Mouse (Mus musculus): ENCODE measurements around the gene Gm49358. TPM values are rescaled to one million over a fixed set of nuclear protein-coding genes. Genes with fewer than 3 reads are reported as not detected.

The Gm49358 gene
- polyA plus RNA-seq, 1 experiment = not detected

GRCm38 (mm10) chr10:86782656-86783055 lies 18.9 kb downstream of the Gm49358 start:
- Histone ChIP-seq H3K4me3 (replicated peaks) (no peak overlapping the region), H3K36me3 (ENCODE audit: control insufficient read depth) (no peaks in the 10 kb centered on the region), H3K4me1 (ENCODE audit: control insufficient read depth) (peaks cover 25% of the 10 kb centered on the region), H3K27me3 (ENCODE audit: control insufficient read depth) (peaks cover 6% of the 10 kb centered on the region), H3K9me3 (ENCODE audit: control insufficient read depth, low read length) (no peaks in the 10 kb centered on the region)
- no peak for TF ChIP-seq TAL1 (IDR thresholded peaks at IDR 0.05; ENCODE audit: low read length)
- no peak for TF ChIP-seq GATA1 (IDR thresholded peaks at IDR 0.05; ENCODE audit: low read length)

GRCm38 (mm10) chr10:86783561-86783960 lies 19.8 kb downstream of the Gm49358 start:
- no peaks in the 10 kb centered on the region for H3K9me3 ChIP-seq (ENCODE audit: control insufficient read depth, low read length)
- no peak overlapping the region for H3K4me3 ChIP-seq (replicated peaks)
- H3K27me3 ChIP-seq (ENCODE audit: control insufficient read depth) = peaks cover 2% of the 10 kb centered on the region; the same call in 1 of the 2 replicates
- no peaks in the 10 kb centered on the region for H3K36me3 ChIP-seq (ENCODE audit: control insufficient read depth)
- H3K4me1 ChIP-seq (ENCODE audit: control insufficient read depth) = peaks cover 16% of the 10 kb centered on the region
- TF ChIP-seq TAL1 (IDR thresholded peaks at IDR 0.05; ENCODE audit: low read length) = no peak
- no peak for TF ChIP-seq GATA1 (IDR thresholded peaks at IDR 0.05; ENCODE audit: low read length)

- Histone ChIP-seq H3K9me3 (ENCODE audit: control insufficient read depth, low read length) (no peaks in the 10 kb centered on the region), H3K36me3 (ENCODE audit: control insufficient read depth) (no peaks in the 10 kb centered on the region), H3K27me3 (ENCODE audit: control insufficient read depth) (peaks cover 2% of the 10 kb centered on the region; the same call in 1 of the 2 replicates), H3K4me3 (replicated peaks) (no peak overlapping the region), H3K4me1 (ENCODE audit: control insufficient read depth) (peaks cover 11% of the 10 kb centered on the region)
- TF ChIP-seq TAL1 (IDR thresholded peaks at IDR 0.05; ENCODE audit: low read length) = no peak
- TF ChIP-seq GATA1 (IDR thresholded peaks at IDR 0.05; ENCODE audit: low read length) = no peak
Measured at GRCm38 (mm10) chr10:86784126-86784675, 20.4 kb downstream of the Gm49358 start.

GRCm38 (mm10) chr10:86785396-86785795 lies 21.6 kb downstream of the Gm49358 start:
- no peaks in the 10 kb centered on the region for H3K9me3 ChIP-seq (ENCODE audit: control insufficient read depth, low read length)
- H3K36me3 ChIP-seq (ENCODE audit: control insufficient read depth) = no peaks in the 10 kb centered on the region
- TF ChIP-seq GATA1 (IDR thresholded peaks at IDR 0.05; ENCODE audit: low read length) (no peak), TAL1 (IDR thresholded peaks at IDR 0.05; ENCODE audit: low read length) (no peak)
- H3K4me1 ChIP-seq (ENCODE audit: control insufficient read depth) = no peaks in the 10 kb centered on the region; the same call in 1 of the 2 replicates
- no peak overlapping the region for H3K4me3 ChIP-seq (replicated peaks)
- H3K27me3 ChIP-seq (ENCODE audit: control insufficient read depth) = no peaks in the 10 kb centered on the region

- Histone ChIP-seq H3K4me1 (ENCODE audit: control insufficient read depth) (no peaks in the 10 kb centered on the region; the same call in 1 of the 2 replicates), H3K27me3 (ENCODE audit: control insufficient read depth) (no peaks in the 10 kb centered on the region), H3K4me3 (replicated peaks) (no peak overlapping the region), H3K36me3 (ENCODE audit: control insufficient read depth) (no peaks in the 10 kb centered on the region), H3K9me3 (ENCODE audit: control insufficient read depth, low read length) (no peaks in the 10 kb centered on the region)
- TF ChIP-seq TAL1 (IDR thresholded peaks at IDR 0.05; ENCODE audit: low read length) (no peak), GATA1 (IDR thresholded peaks at IDR 0.05; ENCODE audit: low read length) (no peak)
Measured at GRCm38 (mm10) chr10:86786083-86786482, 22.3 kb downstream of the Gm49358 start.

GRCm38 (mm10) chr10:86788193-86788592 lies 24.4 kb downstream of the Gm49358 start:
- no peaks in the 10 kb centered on the region for H3K36me3 ChIP-seq (ENCODE audit: control insufficient read depth)
- H3K4me3 ChIP-seq (replicated peaks) = no peak overlapping the region
- no peaks in the 10 kb centered on the region; the same call in 1 of the 2 replicates for H3K4me1 ChIP-seq (ENCODE audit: control insufficient read depth)
- TF ChIP-seq GATA1 (IDR thresholded peaks at IDR 0.05; ENCODE audit: low read length) (no peak), TAL1 (IDR thresholded peaks at IDR 0.05; ENCODE audit: low read length) (no peak)
- no peaks in the 10 kb centered on the region for H3K9me3 ChIP-seq (ENCODE audit: control insufficient read depth, low read length)
- no peaks in the 10 kb centered on the region for H3K27me3 ChIP-seq (ENCODE audit: control insufficient read depth)

GRCm38 (mm10) chr10:86789146-86789672 lies 25.4 kb downstream of the Gm49358 start:
- Histone ChIP-seq H3K27me3 (ENCODE audit: control insufficient read depth) (no peaks in the 10 kb centered on the region), H3K9me3 (ENCODE audit: control insufficient read depth, low read length) (no peaks in the 10 kb centered on the region), H3K4me3 (replicated peaks) (no peak overlapping the region), H3K4me1 (ENCODE audit: control insufficient read depth) (peaks cover 2% of the 10 kb centered on the region), H3K36me3 (ENCODE audit: control insufficient read depth) (no peaks in the 10 kb centered on the region)
- TF ChIP-seq GATA1 (IDR thresholded peaks at IDR 0.05; ENCODE audit: low read length) (no peak), TAL1 (IDR thresholded peaks at IDR 0.05; ENCODE audit: low read length) (no peak)

GRCm38 (mm10) chr10:86791507-86792184 lies 27.9 kb downstream of the Gm49358 start:
- Histone ChIP-seq H3K4me1 (ENCODE audit: control insufficient read depth) (peaks cover 2% of the 10 kb centered on the region), H3K4me3 (replicated peaks) (no peak overlapping the region), H3K9me3 (ENCODE audit: control insufficient read depth, low read length) (peaks cover 3% of the 10 kb centered on the region; the same call in 1 of the 2 replicates), H3K27me3 (ENCODE audit: control insufficient read depth) (no peaks in the 10 kb centered on the region), H3K36me3 (ENCODE audit: control insufficient read depth) (no peaks in the 10 kb centered on the region; the same call in 1 of the 2 replicates)
- TF ChIP-seq GATA1 (IDR thresholded peaks at IDR 0.05; ENCODE audit: low read length) = no peak

- H3K4me3 ChIP-seq (replicated peaks) = no peak overlapping the region
- H3K36me3 ChIP-seq (ENCODE audit: control insufficient read depth) = no peaks in the 10 kb centered on the region; the same call in 1 of the 2 replicates
- H3K27me3 ChIP-seq (ENCODE audit: control insufficient read depth) = no peaks in the 10 kb centered on the region
- H3K4me1 ChIP-seq (ENCODE audit: control insufficient read depth) = peaks cover 2% of the 10 kb centered on the region
- TF ChIP-seq GATA1 (IDR thresholded peaks at IDR 0.05; ENCODE audit: low read length) = no peak
- H3K9me3 ChIP-seq (ENCODE audit: control insufficient read depth, low read length) = peaks cover 3% of the 10 kb centered on the region; the same call in 1 of the 2 replicates
Measured at GRCm38 (mm10) chr10:86793509-86793951, 29.8 kb downstream of the Gm49358 start.

Data from erythroblast, embryonic 14.5 days (primary cell).